Mouse (Mus musculus) lung, embryonic 14.5 days (tissue): ENCODE measurements around the gene Slc39a7. TPM values are rescaled to one million over a fixed set of nuclear protein-coding genes. Genes with fewer than 3 reads are reported as not detected.
"Not testable (repeated sequence)": the region's sequence is repeated elsewhere in the genome, so short reads cannot be mapped to it uniquely, and the experiment has no call there.

Experiments used
- ATAC-seq: fragments of 200-750 bp; cut with Nextera tagmentation; 2 replicates; pipeline ENCODE4 v1.8.0; 2017; ENCODE audit warnings: mild to moderate bottlenecking, moderate TSS enrichment, moderate library complexity; ENCODE audit not compliant: insufficient read depth
- DNase-seq: peaks from one replicate; pipeline ENCODE4 v3.0.0-alpha.2; 2015
- H3K27ac ChIP-seq: fragments of 300-500 bp; sonication (generic); 2 replicates; pipeline ENCODE4 v1.5.1; 2014; ENCODE audit warnings: low read depth, mild to moderate bottlenecking, moderate library complexity
- H3K27me3 ChIP-seq: fragments of 300-500 bp; sonication (generic); 2 replicates; pipeline ENCODE4 v1.6.1; 2014; ENCODE audit warnings: low read length, control low read depth; ENCODE audit not compliant: insufficient read depth
- H3K36me3 ChIP-seq: fragments of 300-500 bp; sonication (generic); 2 replicates; pipeline ENCODE4 v1.6.1; 2014; ENCODE audit warnings: control low read depth; ENCODE audit not compliant: insufficient read depth
- H3K4me1 ChIP-seq: fragments of 300-500 bp; sonication (generic); 2 replicates; pipeline ENCODE4 v1.6.1; 2014; ENCODE audit warnings: antibody characterized with exemption, control low read depth; ENCODE audit not compliant: insufficient read depth
- H3K4me2 ChIP-seq: fragments of 300-500 bp; sonication (generic); 2 replicates; pipeline ENCODE4 v1.6.1; 2014; ENCODE audit warnings: mild to moderate bottlenecking
- H3K4me3 ChIP-seq: fragments of 300-500 bp; sonication (generic); 2 replicates; pipeline ENCODE4 v1.5.1; 2014; ENCODE audit warnings: low read depth, low read length
- H3K9ac ChIP-seq: fragments of 300-500 bp; sonication (generic); 2 replicates; pipeline ENCODE4 v1.6.1; 2014
- H3K9me3 ChIP-seq: fragments of 300-500 bp; sonication (generic); 2 replicates; pipeline ENCODE4 v1.6.1; 2016; ENCODE audit warnings: low read depth, low read length, control low read depth
- CTCF ChIP-seq: IDR thresholded peaks from 2 replicates; pipeline ENCODE4 v1.5.1; 2016; ENCODE audit warnings: antibody characterized with exemption, low read depth
- WGBS: fragments of 180-500 bp; shearing (Covaris S2); extraction: QIAGEN DNeasy Blood & Tissue Kit; methylation state at CpG from one replicate; pipeline ENCODE4 v1.1.7; 2014; 5-methylcytosine and 5-hydroxymethylcytosine counted together
- microRNA counts: library from miRNA; unstranded; fragments of <30 nt; microRNA quantifications from one replicate; lab custom pipeline; 2016
- microRNA-seq: library from miRNA; unstranded; fragments of <30 nt; microRNA quantifications from one replicate; pipeline ENCODE4, GENCODE M21; 2016; ENCODE audit warnings: borderline number of aligned reads
- polyA plus RNA-seq: library from polyadenylated mRNA; unstranded; fragments of >200 nt; fragmentation: Nextera tagmentation; extraction: Ambion mirVana; gene quantifications from 2 replicates; pipeline ENCODE4 v1.2.1, GENCODE M21; 2014

Slc39a7 gene
- polyA plus RNA-seq, 1 experiment from 2014 or later = 105 TPM

DNA sequence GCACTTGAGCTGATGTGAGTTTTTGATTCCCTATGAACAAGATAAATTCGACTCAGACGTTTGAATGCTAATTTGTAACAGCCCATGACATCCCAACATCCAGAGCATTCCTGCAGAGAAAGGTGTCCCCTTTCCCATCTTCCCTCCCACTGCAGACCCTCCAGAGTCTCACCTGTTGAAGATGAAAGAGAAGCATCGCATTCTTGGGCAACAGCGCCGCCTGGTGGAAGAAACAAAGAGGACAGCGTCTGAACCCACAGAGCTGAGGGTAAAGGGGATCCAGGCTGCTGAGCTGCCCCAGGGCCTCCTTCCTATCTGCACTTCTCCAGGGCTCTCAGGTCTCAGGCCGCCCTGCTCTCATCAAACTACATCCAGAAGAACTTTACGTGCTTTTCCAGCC, 49.3 kb downstream of the Slc39a7 start:
- not testable (repeated sequence) for H3K9ac ChIP-seq, H3K27ac ChIP-seq, H3K4me1 ChIP-seq, H3K9me3 ChIP-seq, ATAC-seq, H3K36me3 ChIP-seq
- peak; percentile 89 for TF ChIP-seq CTCF
- Histone ChIP-seq H3K4me3 (0 out of 2 replicates have a peak overlapping the region, but pooled peaks have one; percentile 44), H3K4me2 (peak overlapping the region; percentile 64), H3K27me3 (peaks cover 35% of the 10 kb centered on the region)
- 6% methylated on average over 8 of the region's 8 CpGs for WGBS
- peak; percentile 67 for DNase-seq

DNA sequence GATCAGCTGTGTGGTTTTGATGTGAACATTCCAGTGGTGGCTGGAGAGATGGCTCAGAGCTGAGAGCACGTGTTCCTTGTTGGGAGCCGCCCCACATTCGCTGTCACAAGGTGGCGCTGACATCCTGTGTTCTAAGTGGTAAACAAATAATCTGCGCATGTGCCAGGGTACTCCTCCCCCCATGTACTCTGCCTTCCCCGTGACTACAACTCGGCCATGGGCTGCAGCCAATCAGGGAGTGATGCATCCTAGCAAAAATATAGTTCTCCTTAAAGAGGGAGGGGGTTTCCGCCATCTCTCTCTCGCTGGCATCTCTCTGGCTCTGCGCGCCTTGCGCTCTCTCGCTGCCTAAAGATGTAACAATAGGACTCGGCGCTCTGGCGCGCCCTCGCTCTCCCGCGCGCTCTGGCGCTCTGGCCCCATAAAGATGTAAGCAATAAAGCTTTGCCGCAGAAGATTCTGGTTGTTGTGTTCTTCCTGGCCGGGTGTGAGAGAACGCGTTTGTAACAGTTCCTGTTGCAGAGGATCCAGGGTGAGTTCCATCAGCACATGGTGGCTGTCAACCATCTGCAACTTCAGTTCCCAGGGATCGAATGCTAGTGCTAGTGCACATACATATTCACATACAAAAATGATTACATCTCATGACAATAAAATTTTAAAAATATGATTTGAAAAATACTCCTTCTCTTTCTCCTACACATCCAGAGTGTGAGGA, 50.1 kb downstream of the Slc39a7 start:
- ATAC-seq = peak; percentile 92
- peak overlapping the region; percentile 79; the same call in 1 of the 2 replicates for H3K27ac ChIP-seq
- H3K4me2 ChIP-seq = peak overlapping the region; percentile 64
- H3K4me3 ChIP-seq = peak overlapping the region; percentile 44
- TF ChIP-seq CTCF = peak; percentile 55
- peak; percentile 98 for DNase-seq
- H3K9me3 ChIP-seq, H3K4me1 ChIP-seq, H3K36me3 ChIP-seq: not testable (repeated sequence)
- peaks cover 42% of the 10 kb centered on the region for H3K27me3 ChIP-seq
- H3K9ac ChIP-seq = peak overlapping the region; percentile 52
- WGBS = under 1% methylated on average over 27 of the region's 27 CpGs

DNA sequence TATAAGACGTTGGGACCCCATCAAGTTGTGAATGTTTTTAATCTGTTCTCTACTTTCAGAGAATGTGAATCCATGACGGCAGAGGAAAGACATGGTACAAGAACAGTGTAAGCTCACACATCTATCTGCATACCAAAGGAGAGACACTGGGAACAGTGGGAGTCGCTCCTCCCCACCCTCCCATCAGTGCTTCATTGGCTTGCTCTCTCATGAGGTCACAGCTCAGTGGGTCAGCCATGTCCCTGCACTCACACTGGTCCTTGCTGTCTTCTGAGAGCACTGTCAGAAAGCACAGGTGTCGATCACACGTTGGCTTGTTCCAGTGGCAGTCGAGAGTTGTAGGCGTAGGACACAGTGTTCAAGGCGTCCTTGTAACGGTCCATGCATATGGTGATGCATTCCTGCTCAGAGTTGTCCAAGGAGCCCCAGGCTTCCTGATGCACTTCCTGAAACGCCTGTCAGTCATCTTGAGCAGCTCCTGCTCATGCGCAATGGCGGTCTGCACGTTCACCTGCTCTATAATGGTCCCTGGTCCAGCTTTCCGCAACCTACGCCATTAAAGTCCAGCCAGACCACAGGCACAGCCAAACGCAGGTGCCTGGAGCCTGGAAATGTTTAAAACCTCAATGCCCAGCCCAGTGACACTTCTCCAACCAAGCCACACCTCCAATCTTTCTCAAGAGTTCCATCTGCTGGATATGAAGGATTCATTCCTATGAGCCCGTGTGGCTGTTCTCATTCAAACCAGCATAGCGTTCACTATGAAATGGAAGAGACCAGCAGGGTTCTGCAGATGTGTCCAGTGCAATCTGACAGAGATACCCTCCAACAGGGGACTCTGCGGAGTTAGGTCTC, 51.1 kb downstream of the Slc39a7 start:
- H3K4me3 ChIP-seq = 0 out of 2 replicates have a peak overlapping the region, but pooled peaks have one; percentile 44
- ATAC-seq (peak; percentile 4; the same call in 1 of the 2 replicates), DNase-seq (no peak)
- H3K9me3 ChIP-seq = no peaks in the 10 kb centered on the region
- no peak overlapping the region for H3K9ac ChIP-seq
- 0 out of 2 replicates have a peak, but pooled peaks have one; percentile 7 for TF ChIP-seq CTCF
- H3K4me1 ChIP-seq = peaks cover 5% of the 10 kb centered on the region; the same call in 1 of the 2 replicates
- H3K27me3 ChIP-seq = peaks cover 42% of the 10 kb centered on the region
- peak overlapping the region; percentile 64 for H3K4me2 ChIP-seq
- no peaks in the 10 kb centered on the region for H3K36me3 ChIP-seq
- 70% methylated on average over 19 of the region's 19 CpGs for WGBS
- H3K27ac ChIP-seq = peak overlapping the region; percentile 18; the same call in 1 of the 2 replicates

DNA sequence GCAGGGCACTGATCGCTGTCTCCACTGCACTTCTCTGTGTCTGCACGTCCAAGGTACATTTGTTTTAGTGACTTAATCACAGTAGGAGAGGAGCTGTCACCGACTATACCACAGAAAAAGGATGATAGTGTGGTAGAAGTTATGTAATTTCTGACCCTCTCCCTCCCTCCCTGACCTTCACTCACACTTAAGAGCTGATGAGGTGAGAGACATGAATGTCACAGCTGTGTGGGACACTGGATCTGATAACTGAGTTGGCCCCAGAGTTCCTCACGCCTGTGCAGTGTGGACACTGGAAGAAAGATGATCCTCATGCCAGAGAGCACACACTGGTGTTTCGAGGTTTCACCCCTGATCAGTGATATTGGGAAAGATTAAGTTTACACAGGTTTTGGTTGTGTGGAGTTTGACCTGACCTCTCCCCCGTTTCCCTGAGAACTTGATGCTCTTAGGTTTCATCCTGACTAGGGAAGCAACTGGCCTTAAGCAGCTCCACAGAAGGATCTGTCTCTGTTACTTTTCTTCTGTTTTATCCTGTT, 51.9 kb downstream of the Slc39a7 start:
- DNase-seq = peak; percentile 32
- no peak for TF ChIP-seq CTCF

DNA sequence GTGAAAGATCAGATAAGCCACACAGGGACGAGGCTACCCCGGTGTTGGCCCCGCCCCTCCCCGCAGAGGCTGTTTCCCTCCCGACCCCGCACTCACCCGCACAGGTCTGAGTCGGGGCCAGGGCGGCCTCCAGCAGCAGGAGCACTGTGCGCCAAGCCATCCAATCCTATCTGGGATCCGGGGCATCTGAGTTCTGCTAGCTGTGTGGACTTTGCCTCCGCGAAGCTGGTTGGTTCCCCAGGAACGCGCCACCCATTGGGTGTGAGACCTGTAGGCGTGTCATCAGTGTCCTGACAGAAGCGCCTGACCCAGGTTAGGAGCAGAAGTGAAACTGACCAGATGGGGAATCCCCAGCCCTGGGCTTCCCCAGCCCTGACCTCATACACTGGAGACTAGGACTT, 52.9 kb downstream of the Slc39a7 start:
- WGBS = under 1% methylated on average over 17 of the region's 17 CpGs
- peak; percentile 60 for DNase-seq

More for the DNA sequence above, 51.9 kb downstream of the Slc39a7 start:
- Histone ChIP-seq H3K9me3 (no peaks in the 10 kb centered on the region), H3K4me3 (no peak overlapping the region), H3K36me3 (no peaks in the 10 kb centered on the region), H3K9ac (no peak overlapping the region), H3K27ac (no peak overlapping the region), H3K4me1 (peaks cover 5% of the 10 kb centered on the region; the same call in 1 of the 2 replicates), H3K4me2 (no peak overlapping the region), H3K27me3 (peaks cover 42% of the 10 kb centered on the region)
- no peak for ATAC-seq
- WGBS = 37% methylated on average over 6 of the region's 6 CpGs

More for the DNA sequence above, 52.9 kb downstream of the Slc39a7 start:
- TF ChIP-seq CTCF = no peak
- no peaks in the 10 kb centered on the region for H3K9me3 ChIP-seq
- H3K9ac ChIP-seq = no peak overlapping the region
- peak overlapping the region; percentile 32 for H3K4me3 ChIP-seq
- no peaks in the 10 kb centered on the region for H3K36me3 ChIP-seq
- H3K4me2 ChIP-seq = peak overlapping the region; percentile 59
- H3K27ac ChIP-seq = no peak overlapping the region
- peak; percentile 13; the same call in 1 of the 2 replicates for ATAC-seq
- H3K27me3 ChIP-seq = peaks cover 42% of the 10 kb centered on the region
- peaks cover 5% of the 10 kb centered on the region; the same call in 1 of the 2 replicates for H3K4me1 ChIP-seq

MicroRNAs encoded within 50 kb of the gene (microRNA counts, 519-probe panel; counts per million panel counts)
- 30.5 counts per million for microRNA mmu-miR-219 (lab: Ali Mortazavi, UCI)

Small RNAs within 50 kb of the gene (microRNA-seq; reads per million reads assigned to microRNA genes)
- gene Mir219a-1 = not detected
- not detected for gene Mir219c

Other genes starting within 250 kb of the Slc39a7 start
- gene Angptl4, start 249.9 kb downstream of the Slc39a7 start, polyA plus RNA-seq = 31.9 and 35.4 TPM in 2 replicates
- gene Kank3, start 221.2 kb downstream of the Slc39a7 start, polyA plus RNA-seq = 65.1 and 65.4 TPM in 2 replicates
- 1,180 and 1,276 TPM in 2 replicates for gene Rps28, start 207.1 kb downstream of the Slc39a7 start, polyA plus RNA-seq
- gene Ndufa7, start 207.1 kb downstream of the Slc39a7 start, polyA plus RNA-seq = 470 and 474 TPM in 2 replicates
- 71.1 and 76.3 TPM in 2 replicates for gene Cd320, start 188.6 kb downstream of the Slc39a7 start, polyA plus RNA-seq
- gene Gm7029, start 157.8 kb downstream of the Slc39a7 start, polyA plus RNA-seq = not detected in 2 replicates
- gene Kifc1, start 141.0 kb downstream of the Slc39a7 start, polyA plus RNA-seq = 8.3 and 9.3 TPM in 2 replicates
- gene Platr17, start 126.5 kb downstream of the Slc39a7 start, polyA plus RNA-seq = 0.32 TPM in 1 of 2 replicates, not detected in the other
- gene Daxx, start 122.3 kb downstream of the Slc39a7 start, polyA plus RNA-seq = 39.3 and 47.1 TPM in 2 replicates
- 30.1 and 31.4 TPM in 2 replicates for gene Tapbp, start 115.8 kb downstream of the Slc39a7 start, polyA plus RNA-seq
- 11.1 and 13.2 TPM in 2 replicates for gene Zbtb22, start 115.8 kb downstream of the Slc39a7 start, polyA plus RNA-seq
- gene Rgl2, start 102.1 kb downstream of the Slc39a7 start, polyA plus RNA-seq = 38.2 and 49.1 TPM in 2 replicates
- 142 and 145 TPM in 2 replicates for gene Pfdn6, start 91.3 kb downstream of the Slc39a7 start, polyA plus RNA-seq
- 29.5 and 37.2 TPM in 2 replicates for gene Wdr46, start 91.0 kb downstream of the Slc39a7 start, polyA plus RNA-seq
- gene B3galt4, start 80.2 kb downstream of the Slc39a7 start, polyA plus RNA-seq = 2.3 and 2.6 TPM in 2 replicates
- 34.2 and 34.8 TPM in 2 replicates for gene Vps52, start 75.9 kb downstream of the Slc39a7 start, polyA plus RNA-seq
- gene Rps18, start 75.7 kb downstream of the Slc39a7 start, polyA plus RNA-seq = 2,038 and 2,085 TPM in 2 replicates
- 24.4 and 32.9 TPM in 2 replicates for gene H2-K1, start 31.3 kb downstream of the Slc39a7 start, polyA plus RNA-seq
- gene Ring1, start 7.0 kb downstream of the Slc39a7 start, polyA plus RNA-seq = 5.6 and 6.6 TPM in 2 replicates
- gene H2-Ke6, start 3.6 kb downstream of the Slc39a7 start, polyA plus RNA-seq = 35.9 and 40.6 TPM in 2 replicates
- 30.3 and 35.3 TPM in 2 replicates for gene Rxrb, start 130 bp upstream of the Slc39a7 start, polyA plus RNA-seq
- gene Col11a2, start 7.8 kb upstream of the Slc39a7 start, polyA plus RNA-seq = 4.3 and 5.0 TPM in 2 replicates
- 0.26 TPM in 1 of 2 replicates, not detected in the other for gene H2-Oa, start 60.7 kb upstream of the Slc39a7 start, polyA plus RNA-seq
- 9.8 and 15.5 TPM in 2 replicates for gene H2-DMa, start 87.9 kb upstream of the Slc39a7 start, polyA plus RNA-seq
- gene Brd2, start 91.0 kb upstream of the Slc39a7 start, polyA plus RNA-seq = 153 TPM in 2 replicates
- gene H2-DMb2, start 111.6 kb upstream of the Slc39a7 start, polyA plus RNA-seq = 0.91 and 1.1 TPM in 2 replicates
- 1.1 TPM in 2 replicates for gene H2-DMb1, start 121.4 kb upstream of the Slc39a7 start, polyA plus RNA-seq
- 3.5 and 4.0 TPM in 2 replicates for gene Tap1, start 155.9 kb upstream of the Slc39a7 start, polyA plus RNA-seq
- 3.4 and 4.5 TPM in 2 replicates for gene Psmb9, start 156.1 kb upstream of the Slc39a7 start, polyA plus RNA-seq
- 7.9 and 8.9 TPM in 2 replicates for gene Psmb8, start 166.0 kb upstream of the Slc39a7 start, polyA plus RNA-seq
- 3.0 and 3.7 TPM in 2 replicates for gene Tap2, start 171.8 kb upstream of the Slc39a7 start, polyA plus RNA-seq
- not detected in 2 replicates for gene H2-Ob, start 207.2 kb upstream of the Slc39a7 start, polyA plus RNA-seq
- 2.6 and 2.8 TPM in 2 replicates for gene H2-Ab1, start 226.0 kb upstream of the Slc39a7 start, polyA plus RNA-seq